Comparison of ENCODE assay signal across 23 mouse cellular contexts in genomic region chr14:17636971-17637370, GRCm38 (mm10). TPM values are rescaled to one million over a fixed set of nuclear protein-coding genes. Genes with fewer than 3 reads are reported as not detected.
DNase-seq lines count a peak whose midpoint lies in the region; ATAC-seq lines count a peak whose summit lies in the region.
"Had no signal": no experiment of that assay in that cellular context is flagged by ENCODE, and none has a peak within 500 bp of the region (broad histone marks: within the 10 kb centered on the region; RNA-seq: fewer than 3 reads in every experiment).

No protein-coding gene starts in this region.

- DNase-seq in cerebellum, postnatal 25 days = peak; percentile 13 to 39
- DNase-seq in ovary, postnatal 36 days (ENCODE audit: low spot score) = peak; percentile 28
- no peak for DNase-seq in ovary, postnatal 10 days (ENCODE audit: low spot score)
- DNase-seq in kidney, postnatal 14 days = peak; percentile 78
- DNase-seq in testis, postnatal 10 days (ENCODE audit: low spot score) = no peak
- DNase-seq: adrenal gland, postnatal 10 days; cerebellum, adult 11-12 months; embryo, embryonic 11 days; gastrocnemius, adult 2 months; gastrocnemius, postnatal 36 days; heart, adult 18-20 months; heart, postnatal 4 days; liver, postnatal 0 days; lung, postnatal 36 days; right cerebral cortex, postnatal 25 days; thymus, postnatal 25 days had no signal

- ATAC-seq in cerebellum, adult (ENCODE audit: insufficient number of reproducible peaks, low FRiP score, low TSS enrichment) = no peak
- no peak for ATAC-seq in megakaryocyte progenitor cell, adult 5-6 weeks (replicated peaks; ENCODE audit: poor library complexity)
- ATAC-seq: forebrain, embryonic 15.5 days; intestine, embryonic 16.5 days; liver, embryonic 12.5 days; liver, postnatal 0 days; Patski had no signal

RNA-seq across cellular contexts. Expression of gene Thrb, which starts 23.1 kb away (rescaled TPM):
- 0.51 and 0.74 TPM in 2 replicates for total RNA-seq in megakaryocyte progenitor cell, adult 5-6 weeks (2015)
- total RNA-seq in megakaryocyte progenitor cell, adult 5-6 weeks (2017) = 0.62 and 1.1 TPM in 2 replicates
- total RNA-seq: MEL had no signal

Comparison
In these comparisons a context has a peak if more than half of its experiments do, and no peak if none do; other contexts are left out.
1. DNase-seq: peak in cerebellum, postnatal 25 days (2 of 2), ovary, postnatal 36 days (single experiment) and kidney, postnatal 14 days (single experiment); none in ovary, postnatal 10 days (single experiment) and testis, postnatal 10 days (single experiment).